Mouse (Mus musculus) intestine, embryonic 16.5 days (tissue): ENCODE measurements around the gene Cd80. TPM values are rescaled to one million over a fixed set of nuclear protein-coding genes. Genes with fewer than 3 reads are reported as not detected.
"Not testable (repeated sequence)": the region's sequence is repeated elsewhere in the genome, so short reads cannot be mapped to it uniquely, and the experiment has no call there.

Experiments used
- ATAC-seq: fragments of 200-750 bp; cut with Nextera tagmentation; 2 replicates; pipeline ENCODE4 v1.8.0; 2017; ENCODE audit warnings: moderate TSS enrichment, moderate library complexity
- H3K27ac ChIP-seq: fragments of 300-500 bp; sonication (generic); 2 replicates; pipeline ENCODE4 v1.5.1; 2014; ENCODE audit warnings: mild to moderate bottlenecking, low read length
- H3K27me3 ChIP-seq: fragments of 300-500 bp; sonication (generic); replicated peaks from 2 replicates; pipeline ENCODE4 v1.6.1; 2014; ENCODE audit warnings: low read length, control low read depth, mixed read lengths; ENCODE audit not compliant: control insufficient read depth, insufficient read depth
- H3K36me3 ChIP-seq: fragments of 300-500 bp; sonication (generic); 2 replicates; pipeline ENCODE4 v1.6.1; 2014; ENCODE audit warnings: low read length, control low read depth; ENCODE audit not compliant: control insufficient read depth, insufficient read depth
- H3K4me1 ChIP-seq: fragments of 300-500 bp; sonication (generic); 2 replicates; pipeline ENCODE4 v1.6.1; 2014; ENCODE audit warnings: low read length, control low read depth, mixed read lengths; ENCODE audit not compliant: control insufficient read depth, insufficient read depth
- H3K4me2 ChIP-seq: fragments of 300-500 bp; sonication (generic); 2 replicates; pipeline ENCODE4 v1.6.1; 2014; ENCODE audit warnings: low read depth, low read length, control low read depth
- H3K4me3 ChIP-seq: fragments of 300-500 bp; sonication (generic); 2 replicates; pipeline ENCODE4 v1.5.1; 2014; ENCODE audit warnings: mild to moderate bottlenecking, low read length
- H3K9ac ChIP-seq: fragments of 300-500 bp; sonication (generic); 2 replicates; pipeline ENCODE4 v1.6.1; 2014; ENCODE audit warnings: low read depth, low read length
- H3K9me3 ChIP-seq: fragments of 300-500 bp; sonication (generic); 2 replicates; pipeline ENCODE4 v1.6.1; 2016; ENCODE audit warnings: low read length, control low read depth; ENCODE audit not compliant: control insufficient read depth
- WGBS: fragments of 180-500 bp; shearing (Covaris S2); extraction: QIAGEN DNeasy Blood & Tissue Kit; methylation state at CpG from one replicate; pipeline ENCODE4 v1.1.7; 2014; 5-methylcytosine and 5-hydroxymethylcytosine counted together
- polyA plus RNA-seq: library from polyadenylated mRNA; unstranded; fragments of >200 nt; fragmentation: Nextera tagmentation; extraction: Ambion mirVana; gene quantifications from 2 replicates; pipeline ENCODE4 v1.2.1, GENCODE M21; 2015

Cd80 gene
- polyA plus RNA-seq, 1 experiment from 2014 or later: 0.18 TPM

DNA sequence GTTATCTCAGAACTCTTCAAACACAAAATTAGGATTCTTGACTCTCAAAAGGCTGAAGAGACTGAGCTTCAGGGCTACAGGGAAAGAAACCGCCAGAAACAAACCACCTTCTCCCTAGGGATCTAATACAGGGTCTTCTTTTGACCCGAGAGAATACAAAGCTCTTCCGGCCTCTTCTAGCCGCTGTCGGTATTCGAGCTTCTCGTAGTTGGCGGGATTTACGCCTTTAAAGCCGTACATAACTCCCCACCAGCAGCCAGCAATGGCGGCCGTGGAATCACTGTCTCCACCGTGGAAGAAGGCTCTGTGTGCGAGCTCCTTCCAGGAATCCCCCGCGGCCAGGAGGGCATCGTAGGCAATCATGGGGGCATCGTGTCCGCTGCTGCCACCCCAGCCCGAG, 9.8 kb upstream of the Cd80 start:
- H3K4me3 ChIP-seq: no peak overlapping the region
- no peak overlapping the region for H3K9ac ChIP-seq
- H3K4me1 ChIP-seq: no peaks in the 10 kb centered on the region
- no peak for ATAC-seq
- WGBS: 95% methylated on average over 20 of the region's 20 CpGs
- H3K27me3 ChIP-seq: no peaks in the 10 kb centered on the region
- H3K36me3 ChIP-seq: peaks cover 20% of the 10 kb centered on the region
- no peaks in the 10 kb centered on the region for H3K9me3 ChIP-seq
- no peak overlapping the region for H3K27ac ChIP-seq
- H3K4me2 ChIP-seq: no peak overlapping the region

- not testable (repeated sequence) for H3K4me3 ChIP-seq, H3K9ac ChIP-seq, ATAC-seq, H3K9me3 ChIP-seq, H3K27ac ChIP-seq, H3K27me3 ChIP-seq, H3K4me2 ChIP-seq, H3K4me1 ChIP-seq
- H3K36me3 ChIP-seq: peaks cover 20% of the 10 kb centered on the region
- 96% methylated on average over 2 of the region's 2 CpGs for WGBS
Measured at GRCm38 (mm10) chr16:38446141-38446540, 9.2 kb upstream of the Cd80 start.

DNA sequence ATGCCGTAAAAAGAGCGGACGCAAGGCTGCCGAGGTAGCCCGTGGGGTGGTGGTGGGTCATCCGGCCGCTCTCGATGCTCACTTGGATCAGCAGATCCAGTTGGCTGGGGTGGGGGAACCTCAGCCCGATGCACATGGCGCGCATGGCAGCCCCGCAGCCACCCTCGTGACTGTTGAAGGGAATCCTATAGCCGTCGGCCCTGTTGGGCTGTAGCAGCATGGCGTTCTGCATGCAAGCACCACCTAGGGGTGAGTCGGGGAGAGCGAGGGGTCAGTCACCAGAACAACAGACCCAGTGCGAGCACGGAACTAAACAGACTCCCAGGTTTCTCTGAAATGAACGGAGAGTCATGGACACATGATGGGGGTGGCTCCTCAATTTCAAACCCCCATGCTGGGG, 8.0 kb upstream of the Cd80 start:
- no peak for ATAC-seq
- no peak overlapping the region for H3K4me3 ChIP-seq
- no peaks in the 10 kb centered on the region for H3K9me3 ChIP-seq
- H3K4me2 ChIP-seq: no peak overlapping the region
- no peak overlapping the region for H3K9ac ChIP-seq
- peaks cover 4% of the 10 kb centered on the region; the same call in 1 of the 2 replicates for H3K4me1 ChIP-seq
- peaks cover 20% of the 10 kb centered on the region for H3K36me3 ChIP-seq
- H3K27ac ChIP-seq: no peak overlapping the region
- WGBS: 89% methylated on average over 21 of the region's 21 CpGs
- no peaks in the 10 kb centered on the region for H3K27me3 ChIP-seq

- no peak for ATAC-seq
- Histone ChIP-seq H3K4me1 (peaks cover 4% of the 10 kb centered on the region; the same call in 1 of the 2 replicates), H3K4me2 (no peak overlapping the region), H3K27me3 (no peaks in the 10 kb centered on the region), H3K9me3 (no peaks in the 10 kb centered on the region), H3K9ac (no peak overlapping the region), H3K27ac (no peak overlapping the region), H3K36me3 (peaks cover 20% of the 10 kb centered on the region), H3K4me3 (no peak overlapping the region)
- WGBS: 94% methylated on average over 12 of the region's 12 CpGs
Measured at GRCm38 (mm10) chr16:38448458-38448857, 6.9 kb upstream of the Cd80 start.

GRCm38 (mm10) chr16:38450707-38451106, 4.7 kb upstream of the Cd80 start:
- no peak for ATAC-seq
- Histone ChIP-seq H3K27ac (no peak overlapping the region), H3K27me3 (no peaks in the 10 kb centered on the region), H3K9me3 (no peaks in the 10 kb centered on the region), H3K4me3 (no peak overlapping the region), H3K9ac (no peak overlapping the region), H3K4me2 (no peak overlapping the region), H3K36me3 (peaks cover 13% of the 10 kb centered on the region), H3K4me1 (peaks cover 4% of the 10 kb centered on the region; the same call in 1 of the 2 replicates)
- 90% methylated on average over 7 of the region's 7 CpGs for WGBS

GRCm38 (mm10) chr16:38451421-38452205, 3.7 kb upstream of the Cd80 start:
- peaks cover 4% of the 10 kb centered on the region; the same call in 1 of the 2 replicates for H3K4me1 ChIP-seq
- peak overlapping the region; percentile 85 for H3K4me3 ChIP-seq
- peak overlapping the region; percentile 98 for H3K9ac ChIP-seq
- peaks cover 11% of the 10 kb centered on the region for H3K36me3 ChIP-seq
- WGBS: 42% methylated on average over 12 of the region's 12 CpGs
- ATAC-seq: peak; percentile 6
- H3K27ac ChIP-seq: peak overlapping the region; percentile 96; the same call in 1 of the 2 replicates
- peak overlapping the region; percentile 56 for H3K4me2 ChIP-seq
- H3K27me3 ChIP-seq: no peaks in the 10 kb centered on the region
- H3K9me3 ChIP-seq: no peaks in the 10 kb centered on the region

DNA sequence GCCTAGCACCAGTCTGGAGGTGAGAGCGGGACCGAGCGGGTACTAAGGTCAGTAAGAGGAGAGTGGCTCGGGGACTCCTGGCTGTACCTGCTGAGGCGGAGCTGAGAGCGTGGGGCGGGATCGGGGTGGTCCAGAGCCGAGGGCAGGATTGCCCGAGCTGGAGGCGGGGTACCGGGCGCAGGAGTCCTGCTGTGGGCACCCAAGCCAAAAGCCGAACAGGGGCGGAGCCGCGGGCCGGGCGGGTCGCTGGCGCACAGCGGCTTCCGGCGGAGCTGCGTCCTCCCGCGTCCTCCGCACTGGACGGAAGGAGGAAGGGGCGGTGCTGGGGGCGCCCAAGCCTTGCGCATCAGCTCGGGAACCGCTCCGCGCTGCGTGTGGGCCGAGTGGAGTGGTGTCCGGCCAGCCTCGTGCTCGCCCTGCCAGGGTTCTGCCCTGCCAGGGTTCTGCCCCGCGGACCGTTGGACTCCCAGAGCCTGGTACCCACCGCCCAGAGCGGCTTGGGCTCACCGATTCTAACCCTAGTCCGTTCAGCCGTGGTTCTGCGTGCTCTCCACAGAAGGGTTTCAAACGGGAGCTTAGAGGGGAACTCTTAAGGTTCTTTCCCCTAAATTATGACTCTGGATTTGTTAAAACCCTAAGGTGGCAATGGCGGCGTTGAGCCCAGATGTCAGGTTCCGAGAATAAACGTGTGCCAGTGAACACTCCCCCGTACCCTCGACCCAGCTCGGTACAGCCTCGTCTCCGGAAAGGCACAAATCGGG, 2.7 kb upstream of the Cd80 start, which contains the start of gene Adprh:
TSS of gene Adprh (minus strand) at position 262 of the 761 bp plus-strand sequence.
- no peaks in the 10 kb centered on the region for H3K27me3 ChIP-seq
- H3K27ac ChIP-seq: peak within 1 kb of the TSS; percentile 96
- peak within 1 kb of the TSS; percentile 85 for H3K4me3 ChIP-seq
- WGBS: under 1% methylated on average over 59 of the region's 61 CpGs
- H3K4me2 ChIP-seq: peak within 1 kb of the TSS; percentile 56
- H3K36me3 ChIP-seq: peaks cover 4% of the 10 kb centered on the region; the same call in 1 of the 2 replicates
- H3K4me1 ChIP-seq: peaks cover 4% of the 10 kb centered on the region; the same call in 1 of the 2 replicates
- ATAC-seq: peak; percentile 98
- H3K9me3 ChIP-seq: no peaks in the 10 kb centered on the region
- H3K9ac ChIP-seq: peak within 1 kb of the TSS; percentile 98

GRCm38 (mm10) chr16:38453203-38453553, 2.2 kb upstream of the Cd80 start:
- no peaks in the 10 kb centered on the region for H3K9me3 ChIP-seq
- peak overlapping the region; percentile 85 for H3K4me3 ChIP-seq
- no peak for ATAC-seq
- peak overlapping the region; percentile 56 for H3K4me2 ChIP-seq
- peaks cover 4% of the 10 kb centered on the region; the same call in 1 of the 2 replicates for H3K4me1 ChIP-seq
- H3K27ac ChIP-seq: peak overlapping the region; percentile 96
- H3K9ac ChIP-seq: peak overlapping the region; percentile 98
- 18% methylated on average over 3 of the region's 3 CpGs for WGBS
- H3K36me3 ChIP-seq: peaks cover 4% of the 10 kb centered on the region; the same call in 1 of the 2 replicates
- H3K27me3 ChIP-seq: no peaks in the 10 kb centered on the region

DNA sequence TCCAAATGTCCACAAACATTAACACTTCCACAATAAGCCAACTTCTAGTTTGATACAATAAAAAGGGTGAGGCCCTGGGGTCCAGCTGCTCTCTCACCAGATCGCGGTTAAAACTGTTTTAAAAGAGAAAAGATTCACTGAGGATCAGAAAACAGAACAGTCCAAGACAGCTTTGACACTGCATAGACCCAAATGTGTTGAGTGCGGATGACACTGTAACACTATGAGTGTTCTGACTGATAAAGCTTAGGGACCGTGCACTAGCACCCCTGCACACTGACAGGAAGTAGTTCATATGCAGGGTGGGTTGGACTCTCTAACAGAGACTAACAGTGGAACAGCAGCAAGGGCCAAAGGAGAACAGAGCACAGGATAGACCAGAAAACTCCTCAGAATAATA, 1.4 kb upstream of the Cd80 start:
- Histone ChIP-seq H3K4me3 (no peak overlapping the region), H3K36me3 (peaks cover 4% of the 10 kb centered on the region; the same call in 1 of the 2 replicates), H3K4me1 (peaks cover 4% of the 10 kb centered on the region; the same call in 1 of the 2 replicates), H3K9ac (no peak overlapping the region), H3K27ac (no peak overlapping the region), H3K27me3 (no peaks in the 10 kb centered on the region), H3K9me3 (no peaks in the 10 kb centered on the region), H3K4me2 (no peak overlapping the region)
- no peak for ATAC-seq
- 88% methylated on average over 4 of the region's 4 CpGs for WGBS
